In genomic region chr11:88406408-88406915, GRCm38 (mm10) we compare ENCODE assay signal across 12 mouse cellular contexts.
DNase-seq lines count a peak whose midpoint lies in the region; ATAC-seq and TF ChIP-seq lines count a peak whose summit lies in the region.
"Had no signal": no experiment of that assay in that cellular context is flagged by ENCODE, and none has a peak within 500 bp of the region (broad histone marks: within the 10 kb centered on the region; RNA-seq: fewer than 3 reads in every experiment).

No protein-coding gene starts in this region.

- H3K79me2 ChIP-seq in heart, adult 2 months (replicated peaks; ENCODE audit: control insufficient read depth, insufficient read depth, low read length) = no peaks in the 10 kb centered on the region

- no peaks in the 10 kb centered on the region for H3K27me3 ChIP-seq in heart, adult 2 months (ENCODE audit: control insufficient read depth, insufficient read depth, low read length)
- no peaks in the 10 kb centered on the region for H3K27me3 ChIP-seq in hindbrain, embryonic 12.5 days
- no peaks in the 10 kb centered on the region for H3K27me3 ChIP-seq in midbrain, embryonic 12.5 days
- H3K27me3 ChIP-seq: embryonic facial prominence, embryonic 12.5 days; limb, embryonic 12.5 days had no signal

- H3K27ac ChIP-seq in heart, adult 2 months = peak overlapping the region; percentile 16; the same call in 1 of the 2 replicates
- peak overlapping the region; percentile 83 for H3K27ac ChIP-seq in hindbrain, embryonic 12.5 days
- H3K27ac ChIP-seq in midbrain, embryonic 12.5 days (replicated peaks) = peak overlapping the region; percentile 86
- H3K27ac ChIP-seq: limb, embryonic 12.5 days had no signal

- intact Hi-C loops in heart, adult 2 months (cut with DNase I) = no loop called here
- intact Hi-C loops in left cerebral cortex, postnatal 14 days (cut with DNase I) = no loop called here
- intact Hi-C loops in gastrocnemius, postnatal 14 days (cut with DNase I; ENCODE audit: low total_unique reads) = no loop called here

- no peak overlapping the region for H3K9ac ChIP-seq in heart, adult 2 months (ENCODE audit: low read depth, low read length)
- no peak overlapping the region for H3K9ac ChIP-seq in hindbrain, embryonic 12.5 days
- no peak overlapping the region for H3K9ac ChIP-seq in midbrain, embryonic 12.5 days (replicated peaks)
- H3K9ac ChIP-seq: embryonic facial prominence, embryonic 12.5 days; limb, embryonic 12.5 days had no signal

- H3K4me2 ChIP-seq in hindbrain, embryonic 12.5 days (replicated peaks) = no peak overlapping the region
- H3K4me2 ChIP-seq in midbrain, embryonic 12.5 days (replicated peaks) = no peak overlapping the region
- H3K4me2 ChIP-seq: embryonic facial prominence, embryonic 12.5 days; limb, embryonic 12.5 days had no signal

- H3K36me3 ChIP-seq in heart, adult 2 months (ENCODE audit: control insufficient read depth, insufficient read depth, low read length) = no peaks in the 10 kb centered on the region
- peaks cover 10% of the 10 kb centered on the region; the same call in 1 of the 2 replicates for H3K36me3 ChIP-seq in hindbrain, embryonic 12.5 days
- peaks cover 17% of the 10 kb centered on the region; the same call in 1 of the 2 replicates for H3K36me3 ChIP-seq in midbrain, embryonic 12.5 days

- no peak overlapping the region for H3K4me3 ChIP-seq in heart, adult 2 months
- H3K4me3 ChIP-seq in hindbrain, embryonic 12.5 days = no peak overlapping the region
- H3K4me3 ChIP-seq in midbrain, embryonic 12.5 days = no peak overlapping the region
- H3K4me3 ChIP-seq: embryonic facial prominence, embryonic 12.5 days; limb, embryonic 12.5 days had no signal

- no peak for DNase-seq in heart, adult 2 months
- no peak for DNase-seq in heart, adult 11 months
- peak; percentile 48 for DNase-seq in R1 (ENCODE audit: low read depth, low spot score)
- no peak for DNase-seq in left cerebral cortex, postnatal 14 days (ENCODE audit: low spot score in 2 of 2)
- DNase-seq in thymus, postnatal 14 days = no peak
- no peak for DNase-seq in gastrocnemius, postnatal 14 days
- DNase-seq: adrenal gland, postnatal 14 days had no signal

- peaks cover 17% of the 10 kb centered on the region for H3K4me1 ChIP-seq in heart, adult 2 months (ENCODE audit: control insufficient read depth, insufficient read depth, low read length)
- H3K4me1 ChIP-seq in hindbrain, embryonic 12.5 days = peaks cover 63% of the 10 kb centered on the region
- peaks cover 70% of the 10 kb centered on the region for H3K4me1 ChIP-seq in midbrain, embryonic 12.5 days

- TF ChIP-seq POLR2A in heart, adult 2 months (IDR thresholded peaks at IDR 0.05; ENCODE audit: insufficient read depth, low read depth, low read length) = no peak

- TF ChIP-seq EP300 in heart, adult 2 months (IDR thresholded peaks at IDR 0.05; ENCODE audit: insufficient read depth, low read depth, low read length) = no peak

- peak; percentile 55 for ATAC-seq in hindbrain, embryonic 12.5 days (ENCODE audit: low FRiP score)
- ATAC-seq in midbrain, embryonic 12.5 days (ENCODE audit: low FRiP score, low read depth) = peak; percentile 28; the same call in 1 of the 2 replicates
- ATAC-seq: inflammation-experienced regulatory T-cells, adult 6 months had no signal

- WGBS in heart, adult 2 months = 74% methylated on average over 3 of the region's 3 CpGs
- 36% methylated on average over 3 of the region's 3 CpGs for WGBS in hindbrain, embryonic 12.5 days
- 26% methylated on average over 3 of the region's 3 CpGs for WGBS in midbrain, embryonic 12.5 days

- TF ChIP-seq CTCF in heart, adult 2 months (IDR thresholded peaks at IDR 0.05) = no peak

- no peaks in the 10 kb centered on the region for H3K9me3 ChIP-seq in hindbrain, embryonic 12.5 days (replicated peaks)
- H3K9me3 ChIP-seq in midbrain, embryonic 12.5 days = no peaks in the 10 kb centered on the region
- H3K9me3 ChIP-seq: embryonic facial prominence, embryonic 12.5 days; limb, embryonic 12.5 days had no signal

Comparison
In these comparisons a context has a peak if more than half of its experiments do, and no peak if none do; other contexts are left out.
1. H3K27ac ChIP-seq: peak in every context shown above with its lines; median percentile 86 in midbrain, embryonic 12.5 days; 83 in hindbrain, embryonic 12.5 days; 16 in heart, adult 2 months.